In genomic region chr4:97754241-97754640, GRCm38 (mm10) we compare ENCODE assay signal across 8 mouse cellular contexts. TPM values are rescaled to one million over a fixed set of nuclear protein-coding genes. Genes with fewer than 3 reads are reported as not detected.
DNase-seq lines count a peak whose midpoint lies in the region; ATAC-seq and TF ChIP-seq lines count a peak whose summit lies in the region.

No protein-coding gene starts in this region.

- DNase-seq in cerebellum, adult 2 months, result no peak
- DNase-seq in cerebellum, postnatal 4 days (ENCODE audit: low spot score in 2 of 2), result no peak
- DNase-seq in urinary bladder, adult 2 months (ENCODE audit: low spot score), result peak; percentile 26
- DNase-seq in urinary bladder, postnatal 25 days (ENCODE audit: low spot score), result no peak
- no peak for DNase-seq in hindbrain, postnatal 0 days (ENCODE audit: low spot score)
- DNase-seq in lung, postnatal 4 days, result peak; percentile 38 to 63
- no peak for DNase-seq in thymus, postnatal 0 days (ENCODE audit: low spot score)
- DNase-seq in thymus, adult 18-20 months, result no peak

- 55% methylated on average over 12 of the region's 12 CpGs for WGBS in cerebellum, adult 2 months
- WGBS in hindbrain, postnatal 0 days, result 27% methylated on average over 12 of the region's 12 CpGs

- H3K27me3 ChIP-seq in cerebellum, adult 2 months (ENCODE audit: control insufficient read depth, insufficient read depth, low read length), result no peaks in the 10 kb centered on the region
- no peaks in the 10 kb centered on the region for H3K27me3 ChIP-seq in hindbrain, postnatal 0 days (ENCODE audit: insufficient read depth, low read length)

- H3K27ac ChIP-seq in cerebellum, adult 2 months (ENCODE audit: insufficient read depth, low read length), result 0 out of 2 replicates have a peak overlapping the region, but pooled peaks have one; percentile 13
- H3K27ac ChIP-seq in hindbrain, postnatal 0 days, result peak overlapping the region; percentile 54; the same call in 1 of the 2 replicates

- no peak for ATAC-seq in hindbrain, postnatal 0 days

- TF ChIP-seq POLR2A in cerebellum, adult 2 months (IDR thresholded peaks at IDR 0.05; ENCODE audit: borderline replicate concordance, insufficient read depth, low read length), result no peak

- H3K36me3 ChIP-seq in hindbrain, postnatal 0 days (ENCODE audit: insufficient read depth, low read length), result no peaks in the 10 kb centered on the region

- no peak for TF ChIP-seq CTCF in cerebellum, adult 2 months (IDR thresholded peaks at IDR 0.05; ENCODE audit: borderline replicate concordance, insufficient read depth, low read depth, low read length)
- 0 out of 2 replicates have a peak, but pooled peaks have one; percentile 2 for TF ChIP-seq CTCF in hindbrain, postnatal 0 days (IDR thresholded peaks at IDR 0.05; ENCODE audit: low read depth)

- no peaks in the 10 kb centered on the region for H3K4me1 ChIP-seq in cerebellum, adult 2 months (ENCODE audit: control insufficient read depth, insufficient read depth, low read length)
- peaks cover 27% of the 10 kb centered on the region for H3K4me1 ChIP-seq in hindbrain, postnatal 0 days (ENCODE audit: insufficient read depth, low read length)

- H3K4me2 ChIP-seq in hindbrain, postnatal 0 days (ENCODE audit: low read depth, low read length), result peak overlapping the region; percentile 13; the same call in 1 of the 2 replicates

- no peak overlapping the region for H3K9ac ChIP-seq in hindbrain, postnatal 0 days (replicated peaks; ENCODE audit: low read length)

- no peak overlapping the region for H3K4me3 ChIP-seq in cerebellum, adult 2 months (replicated peaks; ENCODE audit: insufficient read depth, low read depth, low read length)
- no peak overlapping the region for H3K4me3 ChIP-seq in hindbrain, postnatal 0 days (ENCODE audit: low read length)

- no peaks in the 10 kb centered on the region for H3K9me3 ChIP-seq in hindbrain, postnatal 0 days (ENCODE audit: low read length)

RNA-seq across cellular contexts. Expression of gene Nfia, which starts 18.3 kb away (rescaled TPM):
- polyA plus RNA-seq in cerebellum, adult 2 months (2012; rRNA removed), result 41.2 and 55.0 TPM in 2 replicates
- 19.6 and 36.7 TPM in 2 replicates for polyA plus RNA-seq in urinary bladder, adult 2 months (2012; rRNA removed)
- total RNA-seq in hindbrain, postnatal 0 days (2014; rRNA removed), result 73.5 and 97.2 TPM in 2 replicates
- 71.0 and 76.8 TPM in 2 replicates for polyA plus RNA-seq in hindbrain, postnatal 0 days (2015; fragmentation: Nextera tagmentation; extraction: Ambion mirVana)
- polyA plus RNA-seq in thymus, postnatal 0 days (2015; fragmentation: Nextera tagmentation; extraction: Ambion mirVana), result 16.5 and 18.7 TPM in 2 replicates

RNA-seq across cellular contexts. Expression of gene E130114P18Rik, which starts 23.6 kb away (rescaled TPM):
- polyA plus RNA-seq in cerebellum, adult 2 months (2012; rRNA removed), result 14.9 and 17.1 TPM in 2 replicates
- 0.22 and 0.72 TPM in 2 replicates for polyA plus RNA-seq in urinary bladder, adult 2 months (2012; rRNA removed)
- total RNA-seq in hindbrain, postnatal 0 days (2014; rRNA removed), result 17.1 and 22.3 TPM in 2 replicates
- polyA plus RNA-seq in hindbrain, postnatal 0 days (2015; fragmentation: Nextera tagmentation; extraction: Ambion mirVana), result 31.6 and 37.8 TPM in 2 replicates
- 0.54 and 0.79 TPM in 2 replicates for polyA plus RNA-seq in thymus, postnatal 0 days (2015; fragmentation: Nextera tagmentation; extraction: Ambion mirVana)

Comparison
In these comparisons a context has a peak if more than half of its experiments do, and no peak if none do; other contexts are left out.
1. DNase-seq: peak in urinary bladder, adult 2 months (single experiment) and lung, postnatal 4 days (2 of 2); none in cerebellum, adult 2 months (0 of 2), cerebellum, postnatal 4 days (0 of 2), urinary bladder, postnatal 25 days (single experiment), hindbrain, postnatal 0 days (single experiment), thymus, postnatal 0 days (single experiment) and thymus, adult 18-20 months (0 of 2).